Mouse (Mus musculus): Measurements from ENCODE around the gene Lsm6.

The Lsm6 gene

DNA sequence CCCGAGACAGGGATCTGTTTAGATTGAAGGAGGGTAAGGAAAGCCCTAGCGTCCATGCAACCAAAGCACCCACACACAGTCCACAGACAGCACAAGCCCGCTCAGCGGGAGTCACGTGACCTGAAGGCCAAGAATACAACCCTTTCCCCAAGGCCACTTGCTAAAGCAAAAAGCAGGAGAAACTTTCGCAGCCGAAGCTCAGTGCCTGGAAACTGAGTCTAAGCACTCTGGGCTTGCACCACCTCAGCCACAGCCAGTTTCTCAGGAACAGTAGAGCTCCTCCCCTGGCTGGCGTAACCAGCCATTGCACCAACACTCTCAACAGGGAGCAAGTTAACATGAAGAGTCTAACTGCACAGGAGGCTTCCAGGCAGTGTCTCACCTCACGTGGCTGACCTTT lies 13.7 kb downstream of the Lsm6 start:
- no peak for DNase-seq (ENCODE audit: low spot score in 2 of 2)

DNA sequence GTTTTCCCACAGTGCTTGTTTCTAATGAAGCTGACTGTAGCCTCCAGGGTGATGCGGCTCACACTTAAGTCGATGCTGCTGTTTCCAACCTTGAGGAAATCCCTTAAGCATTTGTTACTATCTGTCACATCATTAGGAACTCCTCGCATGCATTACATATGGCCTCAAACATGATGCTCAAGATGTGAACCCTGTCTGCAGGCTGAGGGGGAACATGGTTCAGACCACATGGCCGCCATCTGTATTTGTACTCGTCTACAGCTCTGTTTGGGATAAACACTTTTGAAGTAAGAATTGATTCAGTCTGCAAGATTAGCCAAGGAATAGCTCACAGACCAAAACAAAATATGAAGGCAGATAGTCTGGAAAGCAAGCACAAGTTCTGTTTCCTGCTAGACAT lies 14.9 kb downstream of the Lsm6 start:
- DNase-seq (ENCODE audit: low spot score in 2 of 2), result no peak

DNA sequence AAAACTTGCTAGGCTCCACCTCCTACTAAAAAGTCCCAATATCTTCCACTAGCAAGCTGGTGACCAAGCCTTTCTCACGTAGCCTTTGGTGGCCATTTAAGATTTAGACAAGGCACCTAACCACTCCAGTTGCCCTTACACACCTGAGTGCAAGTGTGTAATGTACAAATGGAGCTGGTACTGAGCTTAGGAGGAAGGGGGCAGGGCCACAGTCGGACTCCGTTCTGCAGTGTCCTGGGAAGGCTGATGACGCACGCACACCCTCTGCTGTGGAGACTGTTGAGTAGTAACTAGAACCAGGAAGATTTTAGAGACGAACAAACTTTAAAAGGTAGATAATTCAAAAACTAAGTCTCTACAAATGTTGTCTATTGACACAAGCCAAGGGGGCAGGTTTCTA lies 19.7 kb downstream of the Lsm6 start:
- DNase-seq (ENCODE audit: low spot score in 2 of 2), result no peak

GRCm38 (mm10) chr8:78798671-78799070 lies 22.3 kb downstream of the Lsm6 start:
- no peak for DNase-seq (ENCODE audit: low spot score in 2 of 2)

DNA sequence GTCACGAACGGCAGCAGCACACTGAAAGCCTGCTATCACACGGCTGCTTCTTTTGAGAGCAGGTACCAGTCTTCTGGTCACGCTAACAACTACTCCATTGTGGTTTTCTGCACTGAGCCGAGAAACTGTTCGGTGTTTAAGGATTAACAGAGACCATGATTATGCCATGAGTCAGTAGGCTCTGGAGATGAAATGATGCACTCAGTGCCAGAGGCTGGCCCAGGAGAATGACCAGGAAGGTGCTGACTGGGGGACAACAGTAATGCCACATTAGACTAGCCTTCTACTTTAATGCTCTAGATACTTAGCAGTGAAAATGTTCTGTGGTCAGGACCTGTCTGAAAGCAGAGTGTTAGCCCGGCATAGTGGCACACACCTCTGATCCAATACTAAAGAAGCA lies 23.0 kb downstream of the Lsm6 start:
- no peak for DNase-seq (ENCODE audit: low spot score in 2 of 2)

GRCm38 (mm10) chr8:78793231-78793630 lies 27.7 kb downstream of the Lsm6 start:
- no peak for DNase-seq (ENCODE audit: low spot score in 2 of 2)

DNA sequence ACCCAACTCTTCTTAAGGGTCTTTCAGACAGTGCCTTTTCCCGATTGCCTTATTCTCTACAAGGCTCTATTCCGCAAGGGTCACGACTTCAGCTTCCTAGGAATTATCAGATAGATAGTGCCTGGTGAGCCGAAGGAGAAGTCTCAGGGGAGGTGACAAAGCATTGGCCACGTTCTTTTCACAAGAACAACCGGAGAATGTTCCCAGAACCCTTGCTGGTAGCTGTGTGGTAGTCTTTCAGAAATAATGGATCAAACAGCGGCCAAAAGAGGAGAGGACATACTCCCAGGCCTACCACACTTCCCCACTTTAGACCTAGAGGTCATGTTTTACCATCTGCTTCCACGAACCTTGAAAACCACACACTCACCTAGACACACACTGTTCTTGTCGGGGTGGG lies 44.1 kb downstream of the Lsm6 start:
- DNase-seq (ENCODE audit: low spot score in 2 of 2), result no peak

DNA sequence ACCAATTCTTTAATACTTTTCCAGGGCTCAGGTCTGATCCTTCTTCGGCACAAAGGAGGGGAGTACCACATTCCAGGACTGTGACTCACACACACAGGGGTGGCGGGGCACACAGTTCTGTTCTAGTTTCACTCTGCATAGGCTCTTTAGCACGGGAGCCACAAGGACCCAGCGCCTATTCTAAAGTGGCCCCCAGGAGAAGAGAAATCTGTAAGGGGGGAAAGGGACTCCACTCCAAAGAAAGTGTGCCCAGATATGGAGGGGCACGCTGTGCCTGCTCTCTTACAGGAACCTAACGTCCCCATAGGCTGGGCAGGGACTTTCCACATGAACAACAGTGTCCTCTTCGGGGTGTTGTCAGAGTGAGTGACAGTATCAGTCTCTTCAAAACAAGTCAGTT lies 49.7 kb downstream of the Lsm6 start:
- no peak for DNase-seq (ENCODE audit: low spot score in 2 of 2)

- no peak for DNase-seq (ENCODE audit: low spot score in 2 of 2)
Measured at GRCm38 (mm10) chr8:78770584-78770983, 50.4 kb downstream of the Lsm6 start.

DNA sequence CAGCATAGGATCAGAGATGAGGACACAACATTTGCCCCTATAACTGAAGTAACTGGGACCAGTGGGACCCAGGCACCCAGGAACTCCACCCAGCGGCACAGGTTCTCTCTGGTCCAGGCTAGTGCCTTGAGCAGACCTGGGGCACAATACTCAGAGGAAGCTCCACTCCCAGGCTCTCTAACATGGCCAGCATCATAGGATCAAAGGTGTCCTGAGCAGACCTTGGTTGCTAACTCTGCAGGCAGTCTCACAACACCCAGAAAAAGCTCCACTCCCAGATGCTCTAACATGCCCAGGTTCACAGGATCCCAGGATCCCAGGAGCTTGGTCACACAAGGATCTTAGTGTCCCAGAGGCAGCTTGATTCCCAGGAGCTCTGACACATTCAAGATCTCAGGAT lies 55.4 kb downstream of the Lsm6 start:
- DNase-seq (ENCODE audit: low spot score in 2 of 2), result no peak

DNA sequence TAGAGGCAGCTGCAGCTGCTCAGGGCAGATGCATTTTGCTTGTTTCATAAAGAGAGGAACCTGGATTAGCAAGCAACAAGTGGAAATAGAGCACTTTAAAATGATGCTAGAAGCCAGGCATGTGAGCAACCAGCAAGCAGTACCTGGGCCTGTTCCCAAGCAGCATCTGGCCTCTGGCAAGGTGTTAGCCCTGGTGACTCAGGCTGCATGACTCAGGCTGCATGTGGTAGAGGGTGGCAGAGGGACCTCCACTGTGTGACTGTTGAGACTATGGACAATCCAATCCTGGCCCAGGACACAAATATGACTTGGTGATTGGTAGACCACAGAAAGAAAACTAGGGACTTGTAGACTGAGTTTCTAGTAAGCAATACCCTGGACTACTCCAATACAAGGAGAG lies 56.0 kb downstream of the Lsm6 start:
- no peak for DNase-seq (ENCODE audit: low spot score in 2 of 2)

DNA sequence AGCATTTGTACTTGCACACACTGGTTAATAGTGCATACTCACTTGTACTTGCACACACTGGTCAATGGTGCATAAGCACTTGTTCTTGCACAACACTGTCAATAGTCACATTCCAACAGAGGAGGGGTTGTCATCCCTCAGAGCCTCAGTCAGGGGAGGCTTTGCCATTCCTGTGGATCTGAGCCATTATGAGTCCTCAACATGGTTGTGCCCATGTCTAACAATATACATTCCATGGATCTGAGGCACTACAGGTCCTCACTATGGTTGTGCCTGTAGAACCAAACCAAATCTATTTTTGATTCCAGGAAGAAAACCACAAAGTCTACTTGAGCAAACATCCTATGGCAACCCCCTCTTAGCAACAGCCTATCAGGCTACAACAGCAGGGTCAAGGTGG lies 61.8 kb downstream of the Lsm6 start:
- no peak for DNase-seq (ENCODE audit: low spot score in 2 of 2)

- DNase-seq (ENCODE audit: low spot score in 2 of 2), result no peak
Measured at GRCm38 (mm10) chr8:78754986-78755385, 66.0 kb downstream of the Lsm6 start.
